Mouse (Mus musculus): Measurements from ENCODE around the gene Itgb8. TPM values are rescaled to one million over a fixed set of nuclear protein-coding genes. Genes with fewer than 3 reads are reported as not detected.

Itgb8 gene
- total RNA-seq, 2 experiments from 2014 or later: not detected

DNA sequence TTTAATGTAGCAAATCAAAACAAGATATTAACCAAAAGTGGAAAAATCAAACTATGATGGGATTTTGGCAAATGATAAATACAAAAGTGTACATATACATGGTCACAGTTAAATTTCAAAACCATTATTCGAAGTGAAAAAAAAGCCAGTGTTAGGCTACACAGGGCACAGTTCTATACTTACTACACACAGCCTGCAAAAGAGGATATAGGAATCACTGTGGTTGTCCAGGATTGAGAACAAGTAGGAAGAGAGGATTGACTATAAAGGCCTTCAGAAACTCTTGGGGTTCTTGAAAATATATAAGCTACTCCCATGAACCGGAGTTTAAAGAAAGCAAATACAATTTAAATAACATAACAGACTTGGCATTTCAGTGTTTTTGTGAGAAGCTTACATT is 87.6 kb downstream of the Itgb8 start:
- ATAC-seq (ENCODE audit: poor library complexity, severe bottlenecking): peak; percentile 61

GRCm38 (mm10) chr12:119147753-119148152 is 90.8 kb downstream of the Itgb8 start:
- peak; percentile 65 for ATAC-seq (ENCODE audit: poor library complexity, severe bottlenecking)

- no peak for ATAC-seq (ENCODE audit: poor library complexity, severe bottlenecking)
Measured at GRCm38 (mm10) chr12:119146031-119146430, 92.6 kb downstream of the Itgb8 start.

- ATAC-seq (ENCODE audit: poor library complexity, severe bottlenecking): peak; percentile 15
Measured at GRCm38 (mm10) chr12:119137946-119138345, 100.7 kb downstream of the Itgb8 start.

DNA sequence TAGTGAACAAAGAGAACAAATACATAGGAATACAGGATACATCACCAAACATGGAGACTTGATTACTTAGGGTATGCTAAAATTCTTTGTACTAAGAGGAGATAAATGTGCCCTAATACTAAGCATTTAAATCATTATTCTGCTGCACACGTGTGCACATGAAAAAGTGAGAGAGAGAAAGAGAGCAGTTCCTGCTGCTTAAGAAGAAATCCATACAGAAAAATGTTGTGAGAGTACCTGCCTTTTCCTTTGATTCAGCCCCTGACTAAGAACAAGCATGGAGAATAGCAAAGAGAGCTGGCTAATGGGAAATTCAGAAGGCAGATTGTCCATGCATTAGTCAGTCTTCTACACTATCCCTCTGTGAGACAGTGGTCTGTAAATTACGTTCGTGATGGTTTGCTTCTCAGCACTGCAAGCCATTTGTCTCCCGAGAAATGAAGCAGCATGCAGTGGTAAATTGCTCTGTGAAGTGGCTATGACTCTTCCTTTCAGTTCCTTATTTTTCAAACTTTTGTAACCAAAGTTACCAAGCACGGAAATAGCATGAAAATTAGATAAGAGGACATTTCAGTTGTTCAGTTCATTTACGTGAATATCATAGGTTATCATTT is 125.0 kb downstream of the Itgb8 start:
- peak; percentile 96 for ATAC-seq (ENCODE audit: poor library complexity, severe bottlenecking)

DNA sequence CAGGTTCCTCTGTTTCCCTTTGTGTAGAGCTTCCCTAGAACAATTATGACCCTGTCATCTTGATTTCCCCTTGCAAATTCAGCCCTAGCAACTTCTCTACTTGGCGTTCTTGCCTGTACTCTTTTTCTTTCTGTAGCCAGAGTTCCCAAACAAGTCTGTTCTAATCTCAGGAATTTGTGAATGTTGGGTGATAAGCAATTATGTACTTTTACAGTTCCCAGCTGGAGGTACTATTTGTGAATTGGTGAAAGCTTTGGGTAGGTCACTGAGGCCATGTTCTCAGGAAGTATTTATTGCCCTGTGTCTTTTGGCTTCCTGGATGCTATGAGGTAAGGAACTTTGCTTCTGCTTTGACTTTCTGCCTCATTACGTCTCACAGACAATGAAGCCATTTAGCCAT is 128.5 kb downstream of the Itgb8 start:
- ATAC-seq (ENCODE audit: poor library complexity, severe bottlenecking): no peak

Other genes with a start within 250 kb of the Itgb8 start
- gene Macc1, start 75.5 kb upstream of the Itgb8 start, total RNA-seq (2015): 0.05 TPM in 1 of 2 replicates, not detected in the other
- not detected in 2 replicates for gene Macc1, start 75.5 kb upstream of the Itgb8 start, total RNA-seq (2017)